Mouse (Mus musculus): ENCODE measurements around the gene Nip7. TPM values are rescaled to one million over a fixed set of nuclear protein-coding genes. Genes with fewer than 3 reads are reported as not detected.

The Nip7 gene
- polyA plus RNA-seq, 1 experiment from 2014 or later: 103 TPM

GRCm38 (mm10) chr8:107065511-107066496 is 9.1 kb downstream of the Nip7 start, which contains the start of gene Tmed6:
Tmed6 (minus strand) TSS chr8:107065644.
- WGBS: 56% methylated on average over 17 of the region's 17 CpGs

GRCm38 (mm10) chr8:107073706-107074105 is 17.0 kb downstream of the Nip7 start:
- 75% methylated on average over 4 of the region's 4 CpGs for WGBS
- H3K4me1 ChIP-seq (replicated peaks): no peaks in the 10 kb centered on the region

More at GRCm38 (mm10) chr8:107065511-107066496, 9.1 kb downstream of the Nip7 start, which contains the start of gene Tmed6:
- H3K9ac ChIP-seq (replicated peaks): no peak within 1 kb of the TSS
- no peak within 1 kb of the TSS for H3K27ac ChIP-seq
- no peaks in the 10 kb centered on the region for H3K9me3 ChIP-seq
- H3K36me3 ChIP-seq: peaks cover 28% of the 10 kb centered on the region
- H3K4me1 ChIP-seq (replicated peaks): no peaks in the 10 kb centered on the region
- no peak within 1 kb of the TSS for H3K4me2 ChIP-seq
- H3K27me3 ChIP-seq: no peaks in the 10 kb centered on the region
- no peak within 1 kb of the TSS for H3K4me3 ChIP-seq (replicated peaks)
- ATAC-seq (ENCODE audit: insufficient number of reproducible peaks, insufficient read depth, low FRiP score, low TSS enrichment, low read depth): no peak

GRCm38 (mm10) chr8:107074128-107074527 is 17.5 kb downstream of the Nip7 start:
- no peaks in the 10 kb centered on the region for H3K27me3 ChIP-seq
- H3K4me1 ChIP-seq (replicated peaks): no peaks in the 10 kb centered on the region
- H3K4me3 ChIP-seq (replicated peaks): no peak overlapping the region
- peaks cover 94% of the 10 kb centered on the region for H3K36me3 ChIP-seq
- no peak overlapping the region for H3K27ac ChIP-seq
- H3K4me2 ChIP-seq: no peak overlapping the region
- 89% methylated on average over 1 of the region's 1 CpGs for WGBS
- H3K9ac ChIP-seq (replicated peaks): 0 out of 2 replicates have a peak overlapping the region, but pooled peaks have one; percentile 18
- H3K9me3 ChIP-seq: no peaks in the 10 kb centered on the region
- ATAC-seq (ENCODE audit: insufficient number of reproducible peaks, insufficient read depth, low FRiP score, low TSS enrichment, low read depth): no peak

More at GRCm38 (mm10) chr8:107073706-107074105, 17.0 kb downstream of the Nip7 start:
- Histone ChIP-seq H3K4me3 (replicated peaks) (no peak overlapping the region), H3K36me3 (peaks cover 94% of the 10 kb centered on the region), H3K9ac (replicated peaks) (no peak overlapping the region), H3K27ac (no peak overlapping the region), H3K4me2 (no peak overlapping the region), H3K27me3 (no peaks in the 10 kb centered on the region), H3K9me3 (no peaks in the 10 kb centered on the region)
- ATAC-seq (ENCODE audit: insufficient number of reproducible peaks, insufficient read depth, low FRiP score, low TSS enrichment, low read depth): no peak

- no peaks in the 10 kb centered on the region for H3K4me1 ChIP-seq (replicated peaks)
- no peaks in the 10 kb centered on the region for H3K27me3 ChIP-seq
- 89% methylated on average over 7 of the region's 7 CpGs for WGBS
- H3K9me3 ChIP-seq: no peaks in the 10 kb centered on the region
- H3K4me2 ChIP-seq: no peak overlapping the region
- no peak overlapping the region for H3K27ac ChIP-seq
- H3K4me3 ChIP-seq (replicated peaks): no peak overlapping the region
- peaks cover 96% of the 10 kb centered on the region for H3K36me3 ChIP-seq
- no peak for ATAC-seq (ENCODE audit: insufficient number of reproducible peaks, insufficient read depth, low FRiP score, low TSS enrichment, low read depth)
- no peak overlapping the region for H3K9ac ChIP-seq (replicated peaks)
Observed at GRCm38 (mm10) chr8:107076239-107076888, 19.7 kb downstream of the Nip7 start.

GRCm38 (mm10) chr8:107085358-107085757 is 28.7 kb downstream of the Nip7 start:
- Histone ChIP-seq H3K4me2 (no peak overlapping the region), H3K36me3 (peaks cover 84% of the 10 kb centered on the region), H3K4me3 (replicated peaks) (no peak overlapping the region), H3K9ac (replicated peaks) (no peak overlapping the region), H3K27me3 (no peaks in the 10 kb centered on the region), H3K27ac (no peak overlapping the region), H3K4me1 (replicated peaks) (no peaks in the 10 kb centered on the region), H3K9me3 (peaks cover 11% of the 10 kb centered on the region)
- 95% methylated on average over 17 of the region's 17 CpGs for WGBS
- ATAC-seq (ENCODE audit: insufficient number of reproducible peaks, insufficient read depth, low FRiP score, low TSS enrichment, low read depth): no peak

GRCm38 (mm10) chr8:107086018-107086417 is 29.3 kb downstream of the Nip7 start:
- Histone ChIP-seq H3K36me3 (peaks cover 84% of the 10 kb centered on the region), H3K4me3 (replicated peaks) (no peak overlapping the region), H3K4me1 (replicated peaks) (no peaks in the 10 kb centered on the region), H3K9ac (replicated peaks) (no peak overlapping the region), H3K27ac (no peak overlapping the region), H3K27me3 (no peaks in the 10 kb centered on the region), H3K9me3 (peaks cover 11% of the 10 kb centered on the region), H3K4me2 (no peak overlapping the region)
- ATAC-seq (ENCODE audit: insufficient number of reproducible peaks, insufficient read depth, low FRiP score, low TSS enrichment, low read depth): no peak
- WGBS: 96% methylated on average over 5 of the region's 5 CpGs

- Histone ChIP-seq H3K27ac (no peak overlapping the region), H3K9me3 (peaks cover 11% of the 10 kb centered on the region), H3K4me2 (no peak overlapping the region), H3K9ac (replicated peaks) (no peak overlapping the region), H3K4me1 (replicated peaks) (no peaks in the 10 kb centered on the region), H3K4me3 (replicated peaks) (no peak overlapping the region), H3K36me3 (peaks cover 84% of the 10 kb centered on the region), H3K27me3 (no peaks in the 10 kb centered on the region)
- WGBS: 95% methylated on average over 5 of the region's 5 CpGs
- ATAC-seq (ENCODE audit: insufficient number of reproducible peaks, insufficient read depth, low FRiP score, low TSS enrichment, low read depth): no peak
Observed at GRCm38 (mm10) chr8:107088526-107089063, 31.9 kb downstream of the Nip7 start.

GRCm38 (mm10) chr8:107090531-107090930 is 33.9 kb downstream of the Nip7 start:
- Histone ChIP-seq H3K27me3 (no peaks in the 10 kb centered on the region), H3K36me3 (peaks cover 85% of the 10 kb centered on the region), H3K9ac (replicated peaks) (no peak overlapping the region), H3K27ac (no peak overlapping the region), H3K9me3 (peaks cover 11% of the 10 kb centered on the region), H3K4me1 (replicated peaks) (peaks cover 14% of the 10 kb centered on the region; the same call in 1 of the 2 replicates), H3K4me3 (replicated peaks) (no peak overlapping the region), H3K4me2 (no peak overlapping the region)
- 96% methylated on average over 7 of the region's 7 CpGs for WGBS
- ATAC-seq (ENCODE audit: insufficient number of reproducible peaks, insufficient read depth, low FRiP score, low TSS enrichment, low read depth): no peak

GRCm38 (mm10) chr8:107095717-107096365 is 39.2 kb downstream of the Nip7 start:
- no peaks in the 10 kb centered on the region for H3K27me3 ChIP-seq
- peak overlapping the region; percentile 93 for H3K9ac ChIP-seq (replicated peaks)
- H3K9me3 ChIP-seq: no peaks in the 10 kb centered on the region
- peak; percentile 79; the same call in 1 of the 2 replicates for ATAC-seq (ENCODE audit: insufficient number of reproducible peaks, insufficient read depth, low FRiP score, low TSS enrichment, low read depth)
- peaks cover 37% of the 10 kb centered on the region for H3K36me3 ChIP-seq
- H3K4me3 ChIP-seq (replicated peaks): peak overlapping the region; percentile 88
- H3K27ac ChIP-seq: peak overlapping the region; percentile 92
- H3K4me1 ChIP-seq (replicated peaks): peaks cover 14% of the 10 kb centered on the region; the same call in 1 of the 2 replicates
- 1% methylated on average over 53 of the region's 53 CpGs for WGBS
- peak overlapping the region; percentile 68 for H3K4me2 ChIP-seq

GRCm38 (mm10) chr8:107096366-107097036 is 39.8 kb downstream of the Nip7 start, which contains the start of gene Terf2:
Terf2 (minus strand) TSS chr8:107096547.
- 4% methylated on average over 38 of the region's 39 CpGs for WGBS
- Histone ChIP-seq H3K9ac (replicated peaks) (peak within 1 kb of the TSS; percentile 93), H3K9me3 (no peaks in the 10 kb centered on the region), H3K36me3 (peaks cover 30% of the 10 kb centered on the region), H3K27me3 (no peaks in the 10 kb centered on the region), H3K4me2 (peak within 1 kb of the TSS; percentile 68), H3K27ac (peak within 1 kb of the TSS; percentile 92), H3K4me1 (replicated peaks) (peaks cover 14% of the 10 kb centered on the region; the same call in 1 of the 2 replicates), H3K4me3 (replicated peaks) (peak within 1 kb of the TSS; percentile 88)
- ATAC-seq (ENCODE audit: insufficient number of reproducible peaks, insufficient read depth, low FRiP score, low TSS enrichment, low read depth): peak; percentile 97
